Mouse (Mus musculus) right cerebral cortex, postnatal 25 days (tissue): Measurements from ENCODE around the gene Gm13279.
"Not testable (repeated sequence)": the region's sequence is repeated elsewhere in the genome, so short reads cannot be mapped to it uniquely, and the experiment has no call there.

Experiments
- DNase-seq: peaks from one replicate; pipeline ENCODE4 v3.0.0; 2022

The Gm13279 gene

GRCm38 (mm10) chr4:88797097-88797496 lies at the start of gene Gm13279:
Gm13279 (plus strand) TSS chr4:88797397.
- DNase-seq = not testable (repeated sequence)

GRCm38 (mm10) chr4:88749926-88750325 lies 47.3 kb upstream of the Gm13279 start:
- DNase-seq = no peak

DNA sequence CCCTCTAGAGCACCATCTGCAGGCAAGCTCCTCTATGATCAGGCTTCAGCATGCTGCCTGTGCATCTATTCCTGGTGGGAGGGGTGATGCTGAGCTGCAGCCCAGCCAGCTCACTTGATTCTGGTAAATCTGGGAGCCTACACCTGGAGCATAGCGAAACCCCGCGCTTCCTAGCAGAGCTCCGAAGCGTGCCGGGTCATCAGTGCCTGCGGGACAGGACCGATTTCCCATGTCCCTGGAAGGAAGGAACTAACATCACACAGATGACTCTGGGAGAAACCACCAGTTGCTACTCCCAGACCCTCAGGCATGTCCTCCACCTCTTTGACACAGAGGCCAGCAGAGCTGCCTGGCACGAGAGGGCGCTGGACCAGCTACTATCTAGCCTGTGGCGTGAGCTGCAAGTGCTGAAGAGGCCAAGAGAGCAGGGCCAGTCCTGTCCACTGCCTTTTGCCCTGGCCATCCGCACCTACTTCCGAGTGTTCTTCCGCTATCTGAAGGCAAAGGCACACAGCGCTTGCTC lies 42.3 kb upstream of the Gm13279 start, which contains the start of gene Gm13271:
Gene Gm13271, plus strand, starts transcription at position 51 of the 523 bp plus-strand sequence.
- DNase-seq = peak; percentile 62

DNA sequence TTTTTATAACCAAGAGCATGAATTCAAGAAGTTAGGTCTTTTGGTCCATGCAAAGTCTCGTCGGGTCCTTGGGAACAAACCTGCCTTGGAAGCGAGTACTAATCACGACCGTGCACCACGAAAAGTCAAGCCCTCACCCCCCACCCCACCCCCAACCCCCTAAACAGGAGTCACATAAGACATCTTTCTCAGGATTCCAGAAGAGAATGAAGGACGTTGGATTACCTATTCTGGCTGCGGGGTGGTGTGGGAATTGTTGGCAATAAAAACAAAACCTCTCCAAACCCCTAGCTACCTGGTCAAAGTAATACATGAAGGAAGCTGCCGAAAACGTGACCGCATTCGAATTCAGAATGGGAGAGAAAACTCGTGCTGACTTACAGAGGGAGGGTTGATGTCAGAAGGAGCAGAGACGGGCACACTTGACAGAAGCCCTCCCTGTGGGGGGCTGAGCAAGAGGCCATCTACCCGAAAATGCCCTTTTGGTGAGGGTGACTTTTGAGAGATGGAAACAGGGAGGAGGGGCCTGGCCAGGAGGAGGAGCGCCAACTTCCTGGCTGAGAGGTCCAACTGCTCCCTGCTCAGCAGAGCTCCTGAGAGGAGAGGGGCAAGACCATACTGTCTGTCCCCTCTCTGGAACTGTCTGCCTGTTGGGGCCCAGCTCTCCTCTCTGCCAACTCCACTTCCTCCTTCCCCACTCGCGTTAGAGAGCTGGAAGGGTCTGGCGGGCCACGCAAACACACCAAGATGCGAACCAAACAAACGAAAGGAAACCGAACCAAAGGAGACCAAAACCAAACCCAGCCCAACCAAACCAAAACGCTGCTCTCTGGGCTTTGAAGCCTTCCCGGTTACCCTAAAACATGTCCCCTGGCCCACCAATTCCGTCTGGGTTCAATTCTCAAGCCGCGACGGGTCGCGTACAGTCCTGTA lies 40.4 kb upstream of the Gm13279 start:
- DNase-seq = not testable (repeated sequence)

- peak; percentile 90 for DNase-seq
Observed at GRCm38 (mm10) chr4:88757628-88758031, 39.6 kb upstream of the Gm13279 start.

- DNase-seq = not testable (repeated sequence)
Observed at GRCm38 (mm10) chr4:88758751-88759150, 38.4 kb upstream of the Gm13279 start.

- DNase-seq = not testable (repeated sequence)
Observed at GRCm38 (mm10) chr4:88759610-88760268, 37.5 kb upstream of the Gm13279 start, which contains the start of gene Gm13283. Gm13283 (plus strand) TSS chr4:88760119.

DNA sequence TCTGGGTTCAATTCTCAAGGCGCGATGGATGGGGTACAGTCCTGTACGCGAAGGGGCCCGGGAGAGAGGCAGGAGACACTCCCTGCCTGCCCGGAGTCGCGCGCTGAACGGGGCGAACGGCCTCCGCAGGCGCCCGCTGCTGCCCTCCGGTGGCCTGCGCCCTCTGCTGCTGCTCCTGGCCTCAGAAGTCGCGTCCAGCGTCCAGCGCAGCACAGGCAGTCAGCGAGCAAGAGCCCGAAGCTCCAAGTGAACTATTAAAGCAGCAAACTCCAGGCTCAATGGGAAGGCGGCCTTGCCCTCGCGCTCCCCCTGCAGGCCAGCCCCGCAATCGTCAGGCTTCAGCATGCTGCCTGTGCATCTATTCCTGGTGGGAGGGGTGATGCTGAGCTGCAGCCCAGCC lies 36.8 kb upstream of the Gm13279 start:
- DNase-seq = peak; percentile 37

DNA sequence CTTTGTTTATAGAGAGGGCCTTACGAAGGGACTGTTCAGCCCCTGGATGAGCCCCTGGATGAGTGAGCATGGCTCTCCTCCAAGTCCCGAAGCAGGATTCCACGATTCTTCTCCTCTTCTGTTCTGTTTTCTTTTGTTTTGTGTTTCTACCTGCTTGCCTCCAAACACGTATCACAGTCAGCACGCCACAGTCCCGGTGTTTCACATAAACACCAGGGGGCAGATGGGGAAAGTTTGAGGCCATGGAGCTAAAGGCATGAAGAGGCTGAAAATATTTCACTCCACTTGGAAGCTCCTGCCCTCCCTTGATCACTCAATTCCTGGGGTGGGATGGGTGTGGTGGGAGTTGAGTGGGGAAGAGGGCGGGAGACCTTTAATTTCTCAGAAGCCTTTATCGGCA lies 35.4 kb upstream of the Gm13279 start:
- DNase-seq = peak; percentile 63

DNA sequence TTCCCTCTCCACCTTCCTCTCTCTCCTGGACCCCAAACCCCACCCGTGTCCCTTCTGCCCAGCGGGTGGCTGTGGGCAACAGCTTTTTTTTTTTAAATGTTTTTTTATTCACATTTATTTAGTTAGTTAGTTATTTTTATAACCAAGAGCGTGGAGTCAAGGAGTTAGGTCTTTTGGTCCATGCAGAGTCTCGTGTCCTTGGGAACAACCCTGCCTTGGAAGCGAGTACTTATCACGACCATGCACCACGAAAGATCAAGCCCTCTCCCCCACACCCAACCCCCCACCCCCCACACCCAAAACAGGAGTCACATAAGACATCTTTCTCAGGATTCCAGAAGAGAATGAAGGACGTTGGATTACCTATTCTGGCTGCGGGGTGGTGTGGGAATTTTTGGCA lies 34.9 kb upstream of the Gm13279 start:
- DNase-seq = not testable (repeated sequence)

DNA sequence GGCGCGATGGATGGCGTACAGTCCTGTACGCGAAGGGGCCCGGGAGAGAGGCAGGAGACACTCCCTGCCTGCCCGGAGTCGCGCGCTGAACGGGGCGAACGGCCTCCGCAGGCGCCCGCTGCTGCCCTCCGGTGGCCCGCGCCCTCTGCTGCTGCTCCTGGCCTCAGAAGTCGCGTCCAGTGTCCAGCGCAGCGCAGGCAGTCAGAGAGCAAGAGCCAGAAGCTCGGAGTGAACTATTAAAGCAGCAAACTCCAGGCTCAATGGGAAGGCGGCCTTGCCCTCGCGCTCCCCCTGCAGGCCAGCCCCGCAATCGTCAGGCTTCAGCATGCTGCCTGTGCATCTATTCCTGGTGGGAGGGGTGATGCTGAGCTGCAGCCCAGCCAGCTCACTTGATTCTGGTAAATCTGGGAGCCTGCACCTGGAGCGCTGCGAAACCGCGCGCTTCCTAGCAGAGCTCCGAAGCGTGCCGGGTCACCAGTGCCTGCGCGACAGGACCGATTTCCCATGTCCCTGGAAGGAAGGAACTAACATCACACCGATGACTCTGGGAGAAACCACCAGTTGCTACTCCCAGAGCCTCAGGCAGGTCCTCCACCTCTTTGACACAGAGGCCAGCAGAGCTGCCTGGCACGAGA lies 33.7 kb upstream of the Gm13279 start:
- DNase-seq = not testable (repeated sequence)

- DNase-seq = not testable (repeated sequence)
Observed at GRCm38 (mm10) chr4:88773534-88773933, 23.7 kb upstream of the Gm13279 start, which contains the start of gene Gm13290. Gm13290 (plus strand) TSS chr4:88773834.

DNA sequence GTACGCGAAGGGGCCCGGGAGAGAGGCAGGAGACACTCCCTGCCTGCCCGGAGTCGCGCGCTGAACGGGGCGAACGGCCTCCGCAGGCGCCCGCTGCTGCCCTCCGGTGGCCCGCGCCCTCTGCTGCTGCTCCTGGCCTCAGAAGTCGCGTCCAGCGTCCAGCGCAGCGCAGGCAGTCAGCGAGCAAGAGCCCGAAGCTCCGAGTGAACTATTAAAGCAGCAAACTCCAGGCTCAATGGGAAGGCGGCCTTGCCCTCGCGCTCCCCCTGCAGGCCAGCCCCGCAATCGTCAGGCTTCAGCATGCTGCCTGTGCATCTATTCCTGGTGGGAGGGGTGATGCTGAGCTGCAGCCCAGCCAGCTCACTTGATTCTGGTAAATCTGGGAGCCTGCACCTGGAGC lies 20.6 kb upstream of the Gm13279 start, which contains the start of gene Gm13289:
Gene Gm13289, plus strand, starts transcription at position 301 of the 400 bp plus-strand sequence.
- not testable (repeated sequence) for DNase-seq

GRCm38 (mm10) chr4:88779550-88779949 lies 17.6 kb upstream of the Gm13279 start, which contains the start of gene Gm13272:
Gm13272 (plus strand) TSS chr4:88779850.
- DNase-seq = not testable (repeated sequence)

DNA sequence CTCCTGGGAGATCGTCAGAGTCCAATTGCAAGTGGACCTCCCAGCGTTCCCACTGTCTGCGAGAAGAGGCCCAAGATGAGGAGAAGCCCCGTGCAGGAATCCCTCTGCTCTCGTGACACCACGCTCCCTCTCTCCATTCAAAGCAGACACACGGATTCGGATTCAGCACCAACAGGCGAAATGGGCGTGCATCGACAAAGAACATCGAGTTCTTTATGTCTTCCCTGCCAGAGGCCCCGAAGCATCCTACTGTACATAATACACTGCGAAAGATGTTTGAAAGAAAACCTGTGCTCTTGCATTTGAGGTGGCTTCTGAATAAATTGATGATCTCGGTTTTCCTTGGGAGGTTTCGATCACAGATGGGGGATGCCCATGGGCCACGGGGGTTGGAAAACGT lies 16.9 kb upstream of the Gm13279 start:
- not testable (repeated sequence) for DNase-seq

GRCm38 (mm10) chr4:88781831-88782230 lies 15.4 kb upstream of the Gm13279 start, which contains the start of gene Ifnz:
Ifnz (plus strand) TSS chr4:88782131.
- not testable (repeated sequence) for DNase-seq

GRCm38 (mm10) chr4:88782335-88782734 lies 14.9 kb upstream of the Gm13279 start:
- not testable (repeated sequence) for DNase-seq

GRCm38 (mm10) chr4:88785409-88785808 lies 11.8 kb upstream of the Gm13279 start, which contains the start of gene Gm13276:
Gm13276 (plus strand) TSS chr4:88785709.
- DNase-seq = not testable (repeated sequence)

DNA sequence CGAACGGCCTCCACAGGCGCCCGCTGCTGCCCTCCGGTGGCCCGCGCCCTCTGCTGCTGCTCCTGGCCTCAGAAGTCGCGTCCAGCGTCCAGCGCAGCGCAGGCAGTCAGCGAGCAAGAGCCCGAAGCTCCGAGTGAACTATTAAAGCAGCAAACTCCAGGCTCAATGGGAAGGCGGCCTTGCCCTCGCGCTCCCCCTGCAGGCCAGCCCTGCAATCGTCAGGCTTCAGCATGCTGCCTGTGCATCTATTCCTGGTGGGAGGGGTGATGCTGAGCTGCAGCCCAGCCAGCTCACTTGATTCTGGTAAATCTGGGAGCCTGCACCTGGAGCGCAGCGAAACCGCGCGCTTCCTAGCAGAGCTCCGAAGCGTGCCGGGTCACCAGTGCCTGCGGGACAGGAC lies 8.8 kb upstream of the Gm13279 start, which contains the start of gene Gm13277:
Gene Gm13277, plus strand, starts transcription at position 231 of the 400 bp plus-strand sequence.
- DNase-seq = peak; percentile 56

GRCm38 (mm10) chr4:88791250-88791649 lies 5.9 kb upstream of the Gm13279 start, which contains the start of gene Gm13278:
Gm13278 (plus strand) TSS chr4:88791550.
- not testable (repeated sequence) for DNase-seq

DNA sequence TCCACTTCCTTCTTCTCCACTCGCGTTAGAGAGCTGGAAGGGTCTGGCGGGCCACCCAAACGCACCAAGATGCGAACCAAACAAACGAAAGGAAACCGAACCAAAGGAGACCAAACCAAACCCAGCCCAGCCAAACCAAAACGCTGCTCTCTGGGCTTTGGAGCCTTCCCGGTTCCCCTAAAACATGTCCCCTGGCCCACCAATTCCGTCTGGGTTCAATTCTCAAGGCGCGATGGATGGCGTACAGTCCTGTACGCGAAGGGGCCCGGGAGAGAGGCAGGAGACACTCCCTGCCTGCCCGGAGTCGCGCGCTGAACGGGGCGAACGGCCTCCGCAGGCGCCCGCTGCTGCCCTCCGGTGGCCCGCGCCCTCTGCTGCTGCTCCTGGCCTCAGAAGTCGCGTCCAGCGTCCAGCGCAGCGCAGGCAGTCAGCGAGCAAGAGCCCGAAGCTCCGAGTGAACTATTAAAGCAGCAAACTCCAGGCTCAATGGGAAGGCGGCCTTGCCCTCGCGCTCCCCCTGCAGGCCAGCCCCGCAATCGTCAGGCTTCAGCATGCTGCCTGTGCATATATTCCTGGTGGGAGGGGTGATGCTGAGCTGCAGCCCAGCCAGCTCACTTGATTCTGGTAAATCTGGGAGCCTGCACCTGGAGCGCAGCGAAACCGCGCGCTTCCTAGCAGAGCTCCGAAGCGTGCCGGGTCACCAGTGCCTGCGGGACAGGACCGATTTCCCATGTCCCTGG lies 3.1 kb upstream of the Gm13279 start, which contains the start of gene Gm13275:
Gene Gm13275, plus strand, starts transcription at position 552 of the 740 bp plus-strand sequence.
- peak; percentile 61 for DNase-seq
